Mouse (Mus musculus) cortical plate, adult 2 months (tissue): ENCODE measurements around the gene Tnc. TPM values are rescaled to one million over a fixed set of nuclear protein-coding genes. Genes with fewer than 3 reads are reported as not detected.

Experiments
- H3K27ac ChIP-seq: fragments of 200-500 bp; 2 replicates; pipeline ENCODE4 v1.5.1; 2012; ENCODE audit warnings: low read length, control low read depth, inconsistent platforms; ENCODE audit not compliant: insufficient read depth
- H3K4me1 ChIP-seq: fragments of 200-500 bp; 2 replicates; pipeline ENCODE4 v1.6.1; 2011; ENCODE audit warnings: low read length; ENCODE audit not compliant: control insufficient read depth, insufficient read depth
- H3K4me3 ChIP-seq: fragments of 200-500 bp; 2 replicates; pipeline ENCODE4 v1.5.1; 2011; ENCODE audit warnings: mild to moderate bottlenecking, low read length, control low read depth; ENCODE audit not compliant: insufficient read depth
- CTCF ChIP-seq: fragments of 200-500 bp; IDR thresholded peaks from 2 replicates; pipeline ENCODE4 v1.5.1; 2011; ENCODE audit warnings: mild to moderate bottlenecking, control low read depth, low read length; ENCODE audit not compliant: insufficient read depth; ENCODE audit errors: extremely low read depth
- POLR2A ChIP-seq: fragments of 200-500 bp; IDR thresholded peaks from 2 replicates; pipeline ENCODE4 v1.6.1; 2011; ENCODE audit warnings: mild to moderate bottlenecking, low read length, control low read depth; ENCODE audit not compliant: insufficient read depth; ENCODE audit errors: extremely low read depth
- polyA plus RNA-seq: library from polyadenylated mRNA; depleted of rRNA; stranded (reverse); fragments of >200 nt; gene quantifications from 2 replicates; pipeline ENCODE4 v1.2.3, GENCODE M21; 2012

Tnc gene
- polyA plus RNA-seq, 1 experiment = 1.7 TPM

- Histone ChIP-seq H3K27ac (no peak overlapping the region), H3K4me1 (no peaks in the 10 kb centered on the region), H3K4me3 (no peak overlapping the region)
- TF ChIP-seq CTCF (peak; percentile 74), POLR2A (no peak)
Measured at GRCm38 (mm10) chr4:63948066-63948687, 98.6 kb downstream of the Tnc start.

- H3K4me3 ChIP-seq = no peak overlapping the region
- H3K4me1 ChIP-seq = no peaks in the 10 kb centered on the region
- TF ChIP-seq POLR2A = no peak
- no peak for TF ChIP-seq CTCF
- H3K27ac ChIP-seq = no peak overlapping the region
Measured at GRCm38 (mm10) chr4:63943813-63944212, 103.0 kb downstream of the Tnc start.

- no peak overlapping the region for H3K4me3 ChIP-seq
- no peaks in the 10 kb centered on the region for H3K4me1 ChIP-seq
- H3K27ac ChIP-seq = no peak overlapping the region
- TF ChIP-seq CTCF (no peak), POLR2A (no peak)
Measured at GRCm38 (mm10) chr4:63942875-63943274, 103.9 kb downstream of the Tnc start.

GRCm38 (mm10) chr4:63941420-63941819, 105.4 kb downstream of the Tnc start:
- TF ChIP-seq POLR2A (no peak), CTCF (no peak)
- Histone ChIP-seq H3K4me3 (no peak overlapping the region), H3K4me1 (no peaks in the 10 kb centered on the region), H3K27ac (no peak overlapping the region)

- Histone ChIP-seq H3K4me3 (no peak overlapping the region), H3K27ac (no peak overlapping the region), H3K4me1 (no peaks in the 10 kb centered on the region)
- TF ChIP-seq POLR2A (no peak), CTCF (no peak)
Measured at GRCm38 (mm10) chr4:63939428-63939827, 107.4 kb downstream of the Tnc start.

DNA sequence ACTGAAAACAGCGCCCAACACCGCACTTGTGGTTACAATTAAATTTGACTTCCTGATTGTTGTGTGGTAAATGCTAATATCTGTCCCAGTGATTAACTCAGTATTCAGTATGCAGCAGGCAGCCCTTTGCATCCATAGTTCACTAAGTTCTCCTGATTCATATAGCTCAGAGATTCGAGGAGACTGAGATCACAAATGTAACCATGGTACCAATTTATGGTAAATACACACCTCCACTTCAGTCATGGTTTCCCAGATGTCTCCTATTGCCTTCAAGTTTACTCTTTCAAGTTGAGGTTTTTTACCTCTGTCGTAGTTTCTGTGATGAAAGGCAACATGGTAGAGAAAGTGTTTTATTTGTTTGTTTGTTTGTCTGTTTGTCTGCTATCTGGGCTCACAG, 110.9 kb downstream of the Tnc start:
- Histone ChIP-seq H3K4me1 (no peaks in the 10 kb centered on the region), H3K27ac (no peak overlapping the region), H3K4me3 (no peak overlapping the region)
- no peak for TF ChIP-seq CTCF
- no peak for TF ChIP-seq POLR2A

DNA sequence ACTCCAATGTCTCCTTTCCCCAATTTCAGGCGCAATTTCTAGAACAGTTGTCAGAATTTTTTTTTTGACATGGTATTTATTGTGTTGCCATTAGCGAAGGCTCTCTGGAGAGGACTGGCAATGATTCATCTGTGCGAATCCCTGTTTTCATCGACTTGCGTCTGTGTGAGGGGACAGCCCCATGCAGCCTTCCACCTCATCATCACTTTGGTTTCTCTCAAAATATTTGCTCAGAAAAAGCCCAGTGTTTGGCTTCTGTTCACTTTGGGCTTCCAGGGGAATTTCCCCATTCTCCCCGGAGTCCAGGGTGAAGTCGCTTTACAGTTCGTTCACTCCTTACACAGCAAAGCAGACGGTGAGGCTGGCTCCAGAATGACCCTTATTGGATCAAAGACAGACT, 111.5 kb downstream of the Tnc start:
- H3K4me3 ChIP-seq = no peak overlapping the region
- H3K27ac ChIP-seq = no peak overlapping the region
- no peak for TF ChIP-seq CTCF
- no peak for TF ChIP-seq POLR2A
- H3K4me1 ChIP-seq = no peaks in the 10 kb centered on the region

GRCm38 (mm10) chr4:63930863-63931262, 116.0 kb downstream of the Tnc start:
- H3K27ac ChIP-seq = no peak overlapping the region
- TF ChIP-seq CTCF (no peak), POLR2A (no peak)
- H3K4me3 ChIP-seq = no peak overlapping the region
- no peaks in the 10 kb centered on the region for H3K4me1 ChIP-seq

DNA sequence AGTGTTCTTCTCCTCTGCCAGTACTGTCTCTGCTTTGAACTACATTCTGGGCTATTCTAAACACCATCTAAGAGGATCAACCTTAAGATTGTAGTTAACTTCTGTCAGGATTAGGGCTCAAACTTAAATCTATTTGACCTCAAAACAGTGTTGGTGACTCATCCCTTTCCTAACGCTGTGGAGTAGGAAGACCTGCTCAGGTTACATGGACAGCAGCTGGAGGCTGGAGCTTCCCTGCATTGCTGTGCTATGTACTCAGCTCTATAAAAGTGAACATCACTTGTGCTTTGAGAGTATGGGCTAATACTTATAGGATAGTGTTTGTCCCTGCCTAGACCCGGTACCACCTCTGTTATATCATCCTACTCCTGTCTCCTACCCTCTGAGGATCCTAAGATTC, 117.3 kb downstream of the Tnc start:
- Histone ChIP-seq H3K27ac (no peak overlapping the region), H3K4me3 (no peak overlapping the region), H3K4me1 (no peaks in the 10 kb centered on the region)
- no peak for TF ChIP-seq POLR2A
- TF ChIP-seq CTCF = no peak

GRCm38 (mm10) chr4:63928192-63928591, 118.6 kb downstream of the Tnc start:
- TF ChIP-seq CTCF = no peak
- no peak for TF ChIP-seq POLR2A
- no peak overlapping the region for H3K4me3 ChIP-seq
- H3K4me1 ChIP-seq = no peaks in the 10 kb centered on the region
- H3K27ac ChIP-seq = no peak overlapping the region

GRCm38 (mm10) chr4:63917181-63917580, 129.6 kb downstream of the Tnc start:
- Histone ChIP-seq H3K4me3 (no peak overlapping the region), H3K4me1 (no peaks in the 10 kb centered on the region), H3K27ac (no peak overlapping the region)
- no peak for TF ChIP-seq CTCF
- no peak for TF ChIP-seq POLR2A
